Mouse (Mus musculus) kidney, adult 2 months (tissue): ENCODE measurements around the gene Tex48.

ENCODE experiments used
- CTCF ChIP-seq: fragments of 200-500 bp; conservative IDR thresholded peaks from 2 replicates; pipeline ENCODE4 v1.5.1; 2011; ENCODE audit warnings: low read depth, mild to moderate bottlenecking, control low read depth, low read length, moderate library complexity, mixed read lengths; ENCODE audit not compliant: insufficient read depth, insufficient read length
- POLR2A ChIP-seq: fragments of 200-500 bp; IDR thresholded peaks from one replicate; pipeline ENCODE4 v1.6.1; 2011; ENCODE audit warnings: low read depth, low read length, control low read depth

- TF ChIP-seq POLR2A (no peak), CTCF (no peak)
Observed at GRCm38 (mm10) chr4:63621861-63622260, 367 bp downstream of the Tex48 start.
